Mouse (Mus musculus) spleen, adult 2 months (tissue): ENCODE data around the gene Sf3b6.

Source experiments
- CTCF ChIP-seq: fragments of 200-500 bp; IDR thresholded peaks from 2 replicates; pipeline ENCODE4 v1.5.1; 2011; ENCODE audit warnings: mild to moderate bottlenecking, inconsistent platforms; ENCODE audit not compliant: insufficient read depth, insufficient read length, insufficient replicate concordance; ENCODE audit errors: extremely low read depth
- POLR2A ChIP-seq: fragments of 200-500 bp; IDR thresholded peaks from 2 replicates; pipeline ENCODE4 v1.6.1; 2011; ENCODE audit warnings: low read depth, low read length, inconsistent platforms

- TF ChIP-seq POLR2A (no peak), CTCF (no peak)
Observed at GRCm38 (mm10) chr12:4868924-4869323, 51.6 kb downstream of the Sf3b6 start.
